Mouse (Mus musculus): Measurements from ENCODE around the gene Galnt2. TPM values are rescaled to one million over a fixed set of nuclear protein-coding genes. Genes with fewer than 3 reads are reported as not detected.

The Galnt2 gene
- polyA plus RNA-seq, 1 experiment from 2014 or later = 67.2 TPM

DNA sequence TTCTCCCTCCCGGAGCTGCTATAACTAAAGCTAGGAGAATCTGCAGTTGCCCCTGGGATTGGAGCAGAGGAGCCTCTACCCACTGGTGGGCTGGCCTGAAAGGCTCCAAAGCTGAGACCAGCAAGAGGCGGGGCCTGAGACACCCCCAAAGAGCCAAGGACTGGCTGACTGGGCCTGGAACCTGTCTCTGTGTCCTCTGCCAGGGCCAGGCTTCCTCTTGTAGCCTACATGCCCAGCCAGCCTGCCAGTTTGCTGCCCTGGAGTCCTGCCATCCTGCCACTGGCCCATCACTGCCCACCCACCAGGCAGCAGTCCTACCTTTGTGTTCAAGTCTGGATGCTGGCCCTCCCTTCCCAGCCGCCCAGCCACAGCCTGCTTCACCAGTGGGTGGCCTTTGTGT lies 99.2 kb downstream of the Galnt2 start:
- no peak overlapping the region for H3K27ac ChIP-seq (ENCODE audit: low read depth)
- no peak for ATAC-seq (ENCODE audit: insufficient read depth)
- H3K4me3 ChIP-seq (ENCODE audit: low read depth, low read length) = no peak overlapping the region
- peaks cover 63% of the 10 kb centered on the region for H3K36me3 ChIP-seq (ENCODE audit: insufficient read depth)
- TF ChIP-seq CTCF (IDR thresholded peaks at IDR 0.05; ENCODE audit: low read depth) = no peak
- no peaks in the 10 kb centered on the region for H3K4me1 ChIP-seq (ENCODE audit: insufficient read depth)
- no peak for DNase-seq
- H3K27me3 ChIP-seq (ENCODE audit: insufficient read depth, low read length) = no peaks in the 10 kb centered on the region
- 57% methylated on average over 3 of the region's 3 CpGs for WGBS
- no peaks in the 10 kb centered on the region for H3K9me3 ChIP-seq (ENCODE audit: low read depth, low read length)
- no peak overlapping the region for H3K4me2 ChIP-seq
- H3K9ac ChIP-seq = no peak overlapping the region

GRCm38 (mm10) chr8:124331094-124331493 lies 99.9 kb downstream of the Galnt2 start:
- no peaks in the 10 kb centered on the region for H3K27me3 ChIP-seq (ENCODE audit: insufficient read depth, low read length)
- H3K9me3 ChIP-seq (ENCODE audit: low read depth, low read length) = no peaks in the 10 kb centered on the region
- no peaks in the 10 kb centered on the region for H3K4me1 ChIP-seq (ENCODE audit: insufficient read depth)
- WGBS = 84% methylated on average over 3 of the region's 3 CpGs
- no peak overlapping the region for H3K9ac ChIP-seq
- ATAC-seq (ENCODE audit: insufficient read depth) = no peak
- H3K36me3 ChIP-seq (ENCODE audit: insufficient read depth) = peaks cover 62% of the 10 kb centered on the region
- H3K4me3 ChIP-seq (ENCODE audit: low read depth, low read length) = no peak overlapping the region
- DNase-seq = no peak
- no peak overlapping the region for H3K4me2 ChIP-seq
- TF ChIP-seq CTCF (IDR thresholded peaks at IDR 0.05; ENCODE audit: low read depth) = no peak
- H3K27ac ChIP-seq (ENCODE audit: low read depth) = no peak overlapping the region

GRCm38 (mm10) chr8:124331706-124332105 lies 100.5 kb downstream of the Galnt2 start:
- WGBS = 75% methylated on average over 11 of the region's 11 CpGs
- Histone ChIP-seq H3K9ac (no peak overlapping the region), H3K36me3 (ENCODE audit: insufficient read depth) (peaks cover 58% of the 10 kb centered on the region), H3K4me1 (ENCODE audit: insufficient read depth) (no peaks in the 10 kb centered on the region), H3K27ac (ENCODE audit: low read depth) (no peak overlapping the region), H3K4me2 (no peak overlapping the region), H3K4me3 (ENCODE audit: low read depth, low read length) (no peak overlapping the region), H3K27me3 (ENCODE audit: insufficient read depth, low read length) (no peaks in the 10 kb centered on the region), H3K9me3 (ENCODE audit: low read depth, low read length) (no peaks in the 10 kb centered on the region)
- DNase-seq (no peak), ATAC-seq (ENCODE audit: insufficient read depth) (no peak)
- TF ChIP-seq CTCF (IDR thresholded peaks at IDR 0.05; ENCODE audit: low read depth) = no peak

- ATAC-seq (ENCODE audit: insufficient read depth) = no peak
- no peaks in the 10 kb centered on the region for H3K4me1 ChIP-seq (ENCODE audit: insufficient read depth)
- no peak for DNase-seq
- TF ChIP-seq CTCF (IDR thresholded peaks at IDR 0.05; ENCODE audit: low read depth) = no peak
- H3K4me3 ChIP-seq (ENCODE audit: low read depth, low read length) = no peak overlapping the region
- H3K9me3 ChIP-seq (ENCODE audit: low read depth, low read length) = no peaks in the 10 kb centered on the region
- 90% methylated on average over 13 of the region's 13 CpGs for WGBS
- H3K27me3 ChIP-seq (ENCODE audit: insufficient read depth, low read length) = no peaks in the 10 kb centered on the region
- H3K36me3 ChIP-seq (ENCODE audit: insufficient read depth) = peaks cover 71% of the 10 kb centered on the region
- H3K4me2 ChIP-seq = no peak overlapping the region
- no peak overlapping the region for H3K9ac ChIP-seq
- H3K27ac ChIP-seq (ENCODE audit: low read depth) = no peak overlapping the region
Measured at GRCm38 (mm10) chr8:124336302-124336701, 105.1 kb downstream of the Galnt2 start.

- no peak overlapping the region for H3K27ac ChIP-seq (ENCODE audit: low read depth)
Measured at GRCm38 (mm10) chr8:124339742-124340141, 108.6 kb downstream of the Galnt2 start.

GRCm38 (mm10) chr8:124340360-124341068 lies 109.3 kb downstream of the Galnt2 start:
- Histone ChIP-seq H3K4me1 (ENCODE audit: insufficient read depth) (no peaks in the 10 kb centered on the region), H3K27ac (ENCODE audit: low read depth) (no peak overlapping the region), H3K27me3 (ENCODE audit: insufficient read depth, low read length) (no peaks in the 10 kb centered on the region), H3K36me3 (ENCODE audit: insufficient read depth) (peaks cover 61% of the 10 kb centered on the region), H3K9me3 (ENCODE audit: low read depth, low read length) (no peaks in the 10 kb centered on the region), H3K9ac (no peak overlapping the region), H3K4me2 (no peak overlapping the region), H3K4me3 (ENCODE audit: low read depth, low read length) (no peak overlapping the region)
- TF ChIP-seq CTCF (IDR thresholded peaks at IDR 0.05; ENCODE audit: low read depth) = no peak
- 67% methylated on average over 17 of the region's 17 CpGs for WGBS
- ATAC-seq (ENCODE audit: insufficient read depth) (peak; percentile 62), DNase-seq (peak; percentile 17)

More at GRCm38 (mm10) chr8:124339742-124340141, 108.6 kb downstream of the Galnt2 start:
- no peaks in the 10 kb centered on the region for H3K27me3 ChIP-seq (ENCODE audit: insufficient read depth, low read length)
- no peak overlapping the region for H3K4me2 ChIP-seq
- ATAC-seq (ENCODE audit: insufficient read depth) (no peak), DNase-seq (no peak)
- no peaks in the 10 kb centered on the region for H3K4me1 ChIP-seq (ENCODE audit: insufficient read depth)
- H3K9ac ChIP-seq = no peak overlapping the region
- no peak overlapping the region for H3K4me3 ChIP-seq (ENCODE audit: low read depth, low read length)
- H3K36me3 ChIP-seq (ENCODE audit: insufficient read depth) = peaks cover 63% of the 10 kb centered on the region
- no peak for TF ChIP-seq CTCF (IDR thresholded peaks at IDR 0.05; ENCODE audit: low read depth)
- H3K9me3 ChIP-seq (ENCODE audit: low read depth, low read length) = no peaks in the 10 kb centered on the region
- 79% methylated on average over 3 of the region's 3 CpGs for WGBS

DNA sequence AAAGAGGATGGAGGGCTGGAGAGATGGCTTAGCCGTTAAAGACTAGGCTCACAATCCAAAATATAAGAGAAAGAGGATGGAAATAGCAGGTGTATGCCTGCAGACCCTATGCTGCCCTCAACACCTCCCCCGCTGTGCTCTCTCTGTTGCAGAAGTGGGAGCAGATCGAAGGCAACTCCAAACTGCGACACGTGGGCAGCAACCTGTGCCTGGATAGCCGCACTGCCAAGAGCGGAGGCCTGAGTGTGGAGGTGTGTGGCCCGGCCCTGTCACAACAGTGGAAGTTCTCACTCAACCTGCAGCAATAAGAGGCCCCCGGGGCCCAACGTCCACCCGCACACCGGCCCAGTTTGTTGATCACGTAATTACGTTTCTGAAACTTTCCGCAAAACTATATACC lies 112.0 kb downstream of the Galnt2 start:
- DNase-seq (no peak), ATAC-seq (ENCODE audit: insufficient read depth) (no peak)
- WGBS = 93% methylated on average over 15 of the region's 15 CpGs
- Histone ChIP-seq H3K9ac (no peak overlapping the region), H3K4me3 (ENCODE audit: low read depth, low read length) (no peak overlapping the region), H3K4me2 (no peak overlapping the region), H3K27ac (ENCODE audit: low read depth) (no peak overlapping the region), H3K27me3 (ENCODE audit: insufficient read depth, low read length) (no peaks in the 10 kb centered on the region), H3K36me3 (ENCODE audit: insufficient read depth) (peaks cover 48% of the 10 kb centered on the region), H3K4me1 (ENCODE audit: insufficient read depth) (no peaks in the 10 kb centered on the region), H3K9me3 (ENCODE audit: low read depth, low read length) (no peaks in the 10 kb centered on the region)
- TF ChIP-seq CTCF (IDR thresholded peaks at IDR 0.05; ENCODE audit: low read depth) = no peak
